Mouse (Mus musculus) midbrain, postnatal 0 days (tissue): ENCODE measurements around the gene Fmnl1. TPM values are rescaled to one million over a fixed set of nuclear protein-coding genes. Genes with fewer than 3 reads are reported as not detected.

Source experiments
- ATAC-seq: fragments of 200-750 bp; cut with Nextera tagmentation; 2 replicates; pipeline ENCODE4 v1.8.0; 2017; ENCODE audit warnings: moderate number of reproducible peaks, mild to moderate bottlenecking, moderate TSS enrichment, moderate library complexity; ENCODE audit not compliant: low FRiP score
- DNase-seq: peaks from one replicate; pipeline ENCODE4 v3.0.0-alpha.2; 2015; ENCODE audit warnings: low spot score
- H3K27ac ChIP-seq: fragments of 300-500 bp; sonication (generic); 2 replicates; pipeline ENCODE4 v1.5.1; 2014; ENCODE audit warnings: low read depth, mild to moderate bottlenecking, low read length, mixed read lengths
- H3K27me3 ChIP-seq: fragments of 300-500 bp; sonication (generic); 2 replicates; pipeline ENCODE4 v1.6.1; 2014; ENCODE audit warnings: low read length, control low read depth, mixed read lengths; ENCODE audit not compliant: insufficient read depth
- H3K36me3 ChIP-seq: fragments of 300-500 bp; sonication (generic); 2 replicates; pipeline ENCODE4 v1.6.1; 2014; ENCODE audit warnings: low read length, control low read depth, mixed read lengths; ENCODE audit not compliant: insufficient read depth
- H3K4me1 ChIP-seq: fragments of 300-500 bp; sonication (generic); 2 replicates; pipeline ENCODE4 v1.6.1; 2014; ENCODE audit warnings: mild to moderate bottlenecking, control low read depth, antibody characterized with exemption, low read length, mixed read lengths; ENCODE audit not compliant: insufficient read depth
- H3K4me2 ChIP-seq: fragments of 300-500 bp; sonication (generic); 2 replicates; pipeline ENCODE4 v1.6.1; 2014; ENCODE audit warnings: low read depth, mild to moderate bottlenecking, low read length, mixed read lengths; ENCODE audit not compliant: poor library complexity, severe bottlenecking
- H3K4me3 ChIP-seq: fragments of 300-500 bp; sonication (generic); 2 replicates; pipeline ENCODE4 v1.5.1; 2014; ENCODE audit warnings: low read depth, mild to moderate bottlenecking, low read length, moderate library complexity
- H3K9ac ChIP-seq: fragments of 300-500 bp; sonication (generic); replicated peaks from 2 replicates; pipeline ENCODE4 v1.6.1; 2014; ENCODE audit warnings: mild to moderate bottlenecking, low read length, moderate library complexity, mixed read lengths; ENCODE audit not compliant: poor library complexity, severe bottlenecking
- H3K9me3 ChIP-seq: fragments of 300-500 bp; sonication (generic); 2 replicates; pipeline ENCODE4 v1.6.1; 2016; ENCODE audit warnings: low read length, control low read depth
- CTCF ChIP-seq: IDR thresholded peaks from 2 replicates; pipeline ENCODE4 v1.5.1; 2016; ENCODE audit warnings: antibody characterized with exemption, mild to moderate bottlenecking
- WGBS: fragments of 180-500 bp; shearing (Covaris S2); extraction: QIAGEN DNeasy Blood & Tissue Kit; methylation state at CpG from one replicate; pipeline ENCODE4 v1.1.7; 2014; 5-methylcytosine and 5-hydroxymethylcytosine counted together
- polyA plus RNA-seq: library from polyadenylated mRNA; unstranded; fragments of >200 nt; fragmentation: Nextera tagmentation; extraction: Ambion mirVana; gene quantifications from 2 replicates; pipeline ENCODE4 v1.2.1, GENCODE M21; 2015
- total RNA-seq: library from RNA; depleted of rRNA; stranded (reverse); fragments of >200 nt; gene quantifications from 2 replicates; pipeline ENCODE4 v1.2.3, GENCODE M21; 2014

Fmnl1 gene
- total and polyA plus RNA-seq, 2 experiments from 2014 or later, result 9.5 to 14.3 TPM

GRCm38 (mm10) chr11:103173041-103173770 is 2.3 kb downstream of the Fmnl1 start:
- 81% methylated on average over 7 of the region's 7 CpGs for WGBS
- H3K4me2 ChIP-seq, result peak overlapping the region; percentile 89; the same call in 1 of the 2 replicates

GRCm38 (mm10) chr11:103173771-103174344 is 3.0 kb downstream of the Fmnl1 start:
- ATAC-seq (no peak), DNase-seq (no peak)
- no peak for TF ChIP-seq CTCF
- Histone ChIP-seq H3K4me1 (peaks cover 30% of the 10 kb centered on the region), H3K27me3 (no peaks in the 10 kb centered on the region), H3K27ac (no peak overlapping the region), H3K36me3 (no peaks in the 10 kb centered on the region), H3K4me2 (no peak overlapping the region), H3K4me3 (no peak overlapping the region), H3K9ac (no peak overlapping the region), H3K9me3 (no peaks in the 10 kb centered on the region)
- WGBS, result 92% methylated on average over 11 of the region's 11 CpGs

More at GRCm38 (mm10) chr11:103173041-103173770, 2.3 kb downstream of the Fmnl1 start:
- H3K27me3 ChIP-seq, result no peaks in the 10 kb centered on the region
- TF ChIP-seq CTCF, result no peak
- no peak overlapping the region for H3K4me3 ChIP-seq
- ATAC-seq (no peak), DNase-seq (no peak)
- H3K9ac ChIP-seq, result no peak overlapping the region
- no peak overlapping the region for H3K27ac ChIP-seq
- H3K36me3 ChIP-seq, result no peaks in the 10 kb centered on the region
- H3K9me3 ChIP-seq, result no peaks in the 10 kb centered on the region
- H3K4me1 ChIP-seq, result peaks cover 30% of the 10 kb centered on the region

- Histone ChIP-seq H3K4me3 (no peak overlapping the region), H3K4me1 (peaks cover 25% of the 10 kb centered on the region), H3K27me3 (no peaks in the 10 kb centered on the region), H3K9ac (no peak overlapping the region), H3K9me3 (no peaks in the 10 kb centered on the region), H3K27ac (no peak overlapping the region), H3K4me2 (no peak overlapping the region), H3K36me3 (no peaks in the 10 kb centered on the region)
- no peak for TF ChIP-seq CTCF
- no peak for ATAC-seq
- no peak for DNase-seq
- WGBS, result 74% methylated on average over 5 of the region's 5 CpGs
Observed at GRCm38 (mm10) chr11:103174411-103174832, 3.5 kb downstream of the Fmnl1 start.

GRCm38 (mm10) chr11:103174891-103175391 is 4.0 kb downstream of the Fmnl1 start:
- no peak overlapping the region for H3K4me3 ChIP-seq
- no peak for DNase-seq
- H3K4me1 ChIP-seq, result peaks cover 20% of the 10 kb centered on the region
- WGBS, result 57% methylated on average over 8 of the region's 8 CpGs
- H3K27ac ChIP-seq, result no peak overlapping the region
- ATAC-seq, result no peak
- H3K27me3 ChIP-seq, result no peaks in the 10 kb centered on the region
- no peaks in the 10 kb centered on the region for H3K36me3 ChIP-seq
- no peaks in the 10 kb centered on the region for H3K9me3 ChIP-seq
- no peak overlapping the region for H3K4me2 ChIP-seq
- no peak overlapping the region for H3K9ac ChIP-seq
- TF ChIP-seq CTCF, result no peak

- H3K27ac ChIP-seq, result no peak overlapping the region
- WGBS, result 77% methylated on average over 14 of the region's 14 CpGs
- no peak for ATAC-seq
- H3K9ac ChIP-seq, result no peak overlapping the region
- H3K4me2 ChIP-seq, result no peak overlapping the region
- H3K4me1 ChIP-seq, result peaks cover 18% of the 10 kb centered on the region
- peaks cover 2% of the 10 kb centered on the region; the same call in 1 of the 2 replicates for H3K36me3 ChIP-seq
- H3K4me3 ChIP-seq, result no peak overlapping the region
- no peaks in the 10 kb centered on the region for H3K27me3 ChIP-seq
- DNase-seq, result no peak
- no peak for TF ChIP-seq CTCF
- H3K9me3 ChIP-seq, result no peaks in the 10 kb centered on the region
Observed at GRCm38 (mm10) chr11:103175688-103176442, 5.0 kb downstream of the Fmnl1 start.
